Mouse (Mus musculus) megakaryocyte progenitor cell, adult 5-6 weeks (primary cell): ENCODE measurements around the gene Olfr1477. TPM values are rescaled to one million over a fixed set of nuclear protein-coding genes. Genes with fewer than 3 reads are reported as not detected.
"Not testable (repeated sequence)": the region's sequence is repeated elsewhere in the genome, so short reads cannot be mapped to it uniquely, and the experiment has no call there.

ENCODE experiments used
- ATAC-seq: replicated peaks from 2 replicates; pipeline ENCODE4 v1.8.0; 2016; ENCODE audit warnings: mild to moderate bottlenecking, moderate TSS enrichment, inconsistent platforms; ENCODE audit not compliant: poor library complexity
- total RNA-seq, 2 experiments: library from RNA; stranded (forward) in 1 of 2; stranded (reverse) in 1 of 2; fragments of 157-497, 149-512 nt in 1 of 2; fragments of 200-1000 nt in 1 of 2; gene quantifications; 2 replicates each; pipeline versions ENCODE4 v1.2.3 to v1.2.4; 2015 to 2017

Olfr1477 gene
- total RNA-seq (2015) (not detected in 2 replicates), total RNA-seq (2017) (not detected in 2 replicates)

DNA sequence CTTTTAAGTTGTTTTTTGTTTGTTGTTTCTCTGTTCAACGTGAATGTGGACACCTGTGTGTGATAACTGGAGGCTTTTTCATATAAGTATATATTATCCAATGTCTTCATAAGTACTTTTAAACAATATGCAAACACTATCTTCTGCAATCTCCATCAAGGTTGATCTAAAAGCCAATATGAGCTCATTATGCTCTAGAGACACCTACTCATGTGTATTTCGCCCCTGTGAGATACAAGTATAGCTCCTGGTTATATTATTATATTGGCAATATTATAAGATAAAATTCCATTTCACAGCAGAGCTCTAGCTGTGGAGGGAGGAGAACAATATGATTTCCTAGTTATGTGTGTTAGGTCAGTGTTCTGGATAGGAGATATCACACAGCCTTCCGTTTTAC is at the start of gene Olfr1477:
Gene Olfr1477, plus strand, starts transcription at position 301 of the 400 bp plus-strand sequence.
- ATAC-seq = no peak

DNA sequence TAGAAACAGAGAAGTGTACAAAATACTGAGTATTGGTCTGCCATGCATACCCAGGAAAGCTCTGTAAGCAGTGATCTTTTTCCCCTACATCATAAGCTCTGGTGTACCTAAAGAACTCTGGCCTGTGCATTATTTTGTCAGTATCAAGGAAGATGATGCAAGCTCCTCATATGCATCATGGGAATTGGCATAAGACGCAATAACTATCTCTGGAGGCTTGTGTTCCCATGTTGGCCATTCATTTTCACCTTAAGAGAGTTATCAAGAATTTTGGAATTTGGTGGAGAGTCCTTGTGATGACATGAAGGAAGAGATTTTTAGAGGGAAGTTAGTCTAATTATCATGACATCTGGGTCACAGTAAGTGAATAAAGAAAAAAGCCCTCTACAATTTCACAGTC is 44.4 kb upstream of the Olfr1477 start, which contains the start of gene Olfr1472:
Gene Olfr1472, minus strand, starts transcription at position 101 of the 400 bp plus-strand sequence.
- no peak for ATAC-seq

DNA sequence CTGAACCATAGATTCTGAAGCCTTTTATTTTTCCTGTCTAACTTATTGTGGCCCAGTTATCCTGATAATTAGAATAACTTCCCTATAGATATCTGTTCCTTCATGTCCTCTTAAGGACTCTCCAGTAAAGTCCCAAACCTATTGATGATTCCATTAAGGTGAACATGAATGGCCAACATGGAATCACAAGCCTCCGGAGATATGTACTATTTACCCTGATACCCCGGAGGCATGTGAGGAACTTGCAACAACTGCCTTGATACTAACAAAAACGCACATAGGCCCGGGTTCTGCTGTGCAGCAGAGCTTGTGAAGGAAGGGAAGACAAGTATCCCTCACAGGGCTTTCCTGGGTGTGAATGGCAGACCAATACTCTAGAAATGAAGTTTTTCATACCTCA is 31.1 kb upstream of the Olfr1477 start, which contains the start of gene Olfr1474:
Gene Olfr1474, plus strand, starts transcription at position 301 of the 400 bp plus-strand sequence.
- not testable (repeated sequence) for ATAC-seq

DNA sequence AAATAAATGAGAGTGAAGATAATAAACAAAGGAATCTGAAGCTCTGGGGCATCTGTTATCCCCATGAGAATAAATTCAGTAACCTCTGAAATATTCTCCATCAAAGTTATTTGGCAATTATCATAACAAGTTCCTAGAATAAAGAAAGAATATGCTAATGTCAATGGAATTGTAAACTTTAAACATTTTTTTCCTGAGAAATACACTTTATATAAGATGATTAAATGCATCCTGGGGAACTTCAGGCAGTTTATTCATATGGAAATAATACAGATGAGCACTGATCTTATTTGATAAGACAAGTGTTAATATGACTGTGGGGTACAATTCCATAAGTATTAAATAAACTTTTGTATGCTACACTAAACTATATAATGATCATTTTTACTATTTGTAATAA is 20.2 kb upstream of the Olfr1477 start, which contains the start of gene Olfr1475:
Gene Olfr1475, minus strand, starts transcription at position 101 of the 400 bp plus-strand sequence.
- no peak for ATAC-seq

DNA sequence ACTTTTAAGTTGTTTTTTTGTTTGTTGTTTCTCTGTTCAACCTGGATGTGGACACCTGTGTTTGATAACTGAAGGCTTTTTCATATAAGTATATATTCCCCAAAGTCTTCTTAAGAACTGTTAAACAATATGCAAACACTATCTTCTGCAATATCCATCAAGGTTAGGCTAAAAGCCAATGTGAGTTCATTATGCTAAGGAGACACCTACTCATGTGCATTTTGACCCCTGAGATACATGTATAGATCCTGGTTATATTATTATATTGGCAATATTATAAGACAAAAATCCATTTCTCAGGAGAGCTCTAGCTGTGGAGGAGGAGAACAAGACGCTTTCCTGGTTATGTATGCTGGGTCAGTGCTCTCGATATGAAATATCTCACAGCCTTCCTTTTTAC is 27.3 kb downstream of the Olfr1477 start, which contains the start of gene Olfr1480:
Gene Olfr1480, plus strand, starts transcription at position 301 of the 400 bp plus-strand sequence.
- ATAC-seq = no peak

Other genes with a start within 250 kb of the Olfr1477 start
- gene Olfr1465, start 185.0 kb upstream of the Olfr1477 start, total RNA-seq (2015) = not detected in 2 replicates
- not detected in 2 replicates for gene Olfr1465, start 185.0 kb upstream of the Olfr1477 start, total RNA-seq (2017)
- gene Olfr1466, start 161.7 kb upstream of the Olfr1477 start, total RNA-seq (2015) = not detected in 2 replicates
- not detected in 2 replicates for gene Olfr1466, start 161.7 kb upstream of the Olfr1477 start, total RNA-seq (2017)
- gene Olfr1467, start 138.3 kb upstream of the Olfr1477 start, total RNA-seq (2015) = not detected in 2 replicates
- gene Olfr1467, start 138.3 kb upstream of the Olfr1477 start, total RNA-seq (2017) = not detected in 2 replicates
- not detected in 2 replicates for gene Olfr1469, start 92.7 kb upstream of the Olfr1477 start, total RNA-seq (2015)
- gene Olfr1469, start 92.7 kb upstream of the Olfr1477 start, total RNA-seq (2017) = not detected in 2 replicates
- not detected in 2 replicates for gene Olfr1471, start 57.1 kb upstream of the Olfr1477 start, total RNA-seq (2015)
- not detected in 2 replicates for gene Olfr1471, start 57.1 kb upstream of the Olfr1477 start, total RNA-seq (2017)
- gene Olfr1472, start 44.5 kb upstream of the Olfr1477 start, total RNA-seq (2015) = not detected in 2 replicates
- not detected in 2 replicates for gene Olfr1472, start 44.5 kb upstream of the Olfr1477 start, total RNA-seq (2017)
- gene Olfr1474, start 31.0 kb upstream of the Olfr1477 start, total RNA-seq (2015) = not detected in 2 replicates
- not detected in 2 replicates for gene Olfr1474, start 31.0 kb upstream of the Olfr1477 start, total RNA-seq (2017)
- gene Olfr1475, start 20.4 kb upstream of the Olfr1477 start, total RNA-seq (2015) = not detected in 2 replicates
- gene Olfr1475, start 20.4 kb upstream of the Olfr1477 start, total RNA-seq (2017) = not detected in 2 replicates
- not detected in 2 replicates for gene Olfr1480, start 27.4 kb downstream of the Olfr1477 start, total RNA-seq (2015)
- gene Olfr1480, start 27.4 kb downstream of the Olfr1477 start, total RNA-seq (2017) = not detected in 2 replicates
- gene Olfr1484, start 83.0 kb downstream of the Olfr1477 start, total RNA-seq (2015) = not detected in 2 replicates
- gene Olfr1484, start 83.0 kb downstream of the Olfr1477 start, total RNA-seq (2017) = not detected in 2 replicates
- gene Olfr1487, start 116.8 kb downstream of the Olfr1477 start, total RNA-seq (2015) = not detected in 2 replicates
- not detected in 2 replicates for gene Olfr1487, start 116.8 kb downstream of the Olfr1477 start, total RNA-seq (2017)
- not detected in 2 replicates for gene Olfr1489, start 131.1 kb downstream of the Olfr1477 start, total RNA-seq (2015)
- gene Olfr1489, start 131.1 kb downstream of the Olfr1477 start, total RNA-seq (2017) = not detected in 2 replicates
- gene Olfr1490, start 150.5 kb downstream of the Olfr1477 start, total RNA-seq (2015) = not detected in 2 replicates
- gene Olfr1490, start 150.5 kb downstream of the Olfr1477 start, total RNA-seq (2017) = not detected in 2 replicates
- gene Olfr1491, start 196.7 kb downstream of the Olfr1477 start, total RNA-seq (2015) = not detected in 2 replicates
- not detected in 2 replicates for gene Olfr1491, start 196.7 kb downstream of the Olfr1477 start, total RNA-seq (2017)
- not detected in 2 replicates for gene Olfr1493-ps1, start 222.7 kb downstream of the Olfr1477 start, total RNA-seq (2015)
- not detected in 2 replicates for gene Olfr1493-ps1, start 222.7 kb downstream of the Olfr1477 start, total RNA-seq (2017)
- gene Olfr1494, start 239.2 kb downstream of the Olfr1477 start, total RNA-seq (2015) = not detected in 2 replicates
- not detected in 2 replicates for gene Olfr1494, start 239.2 kb downstream of the Olfr1477 start, total RNA-seq (2017)